Mouse (Mus musculus) stomach, embryonic 14.5 days (tissue): ENCODE data around the gene H60c. TPM values are rescaled to one million over a fixed set of nuclear protein-coding genes. Genes with fewer than 3 reads are reported as not detected.

Experiments used
- ATAC-seq: fragments of 200-750 bp; cut with Nextera tagmentation; 2 replicates; pipeline ENCODE4 v1.8.0; 2017; ENCODE audit warnings: low read depth, moderate TSS enrichment; ENCODE audit not compliant: insufficient number of reproducible peaks, insufficient read depth, low FRiP score
- H3K27ac ChIP-seq: fragments of 300-500 bp; sonication (generic); 2 replicates; pipeline ENCODE4 v1.5.1; 2014; ENCODE audit warnings: mild to moderate bottlenecking, low read length, moderate library complexity, mixed read lengths
- H3K27me3 ChIP-seq: fragments of 300-500 bp; sonication (generic); 2 replicates; pipeline ENCODE4 v1.6.1; 2014; ENCODE audit warnings: low read length, control low read depth, mixed read lengths; ENCODE audit not compliant: control insufficient read depth, insufficient read depth
- H3K36me3 ChIP-seq: fragments of 300-500 bp; sonication (generic); 2 replicates; pipeline ENCODE4 v1.6.1; 2014; ENCODE audit warnings: mild to moderate bottlenecking, control low read depth, low read length, moderate library complexity, mixed read lengths; ENCODE audit not compliant: control insufficient read depth, insufficient read depth
- H3K4me1 ChIP-seq: fragments of 300-500 bp; sonication (generic); 2 replicates; pipeline ENCODE4 v1.6.1; 2014; ENCODE audit warnings: low read length, control low read depth, mixed read lengths; ENCODE audit not compliant: control insufficient read depth, insufficient read depth
- H3K4me2 ChIP-seq: fragments of 300-500 bp; sonication (generic); replicated peaks from 2 replicates; pipeline ENCODE4 v1.6.1; 2014; ENCODE audit warnings: low read depth, low read length, control low read depth
- H3K4me3 ChIP-seq: fragments of 300-500 bp; sonication (generic); 2 replicates; pipeline ENCODE4 v1.5.1; 2014; ENCODE audit warnings: low read depth, low read length, control low read depth
- H3K9ac ChIP-seq: fragments of 300-500 bp; sonication (generic); replicated peaks from 2 replicates; pipeline ENCODE4 v1.6.1; 2014; ENCODE audit warnings: low read depth, mild to moderate bottlenecking, control low read depth, low read length, moderate library complexity, mixed read lengths
- H3K9me3 ChIP-seq: fragments of 300-500 bp; sonication (generic); 2 replicates; pipeline ENCODE4 v1.6.1; 2016; ENCODE audit warnings: low read depth, low read length, control low read depth; ENCODE audit not compliant: control insufficient read depth
- WGBS: fragments of 180-500 bp; shearing (Covaris S2); extraction: QIAGEN DNeasy Blood & Tissue Kit; methylation state at CpG from one replicate; pipeline ENCODE4 v1.1.7; 2014; 5-methylcytosine and 5-hydroxymethylcytosine counted together
- polyA plus RNA-seq: library from polyadenylated mRNA; unstranded; fragments of >200 nt; fragmentation: Nextera tagmentation; extraction: Ambion mirVana; gene quantifications from 2 replicates; pipeline ENCODE4 v1.2.1, GENCODE M21; 2014

H60c gene
- 0.23 and 0.28 TPM in 2 replicates for polyA plus RNA-seq

GRCm38 (mm10) chr10:3267671-3268070, at the start of gene H60c:
TSS of gene H60c (minus strand) at chr10:3267771.
- no peak within 1 kb of the TSS for H3K4me3 ChIP-seq
- ATAC-seq = no peak
- 70% methylated on average over 8 of the region's 8 CpGs for WGBS

GRCm38 (mm10) chr10:3308821-3309206, 41.2 kb upstream of the H60c start:
- no peak for ATAC-seq
- no peaks in the 10 kb centered on the region for H3K27me3 ChIP-seq
- 88% methylated on average over 1 of the region's 1 CpGs for WGBS

More at GRCm38 (mm10) chr10:3267671-3268070, at the start of gene H60c:
- H3K27me3 ChIP-seq = no peaks in the 10 kb centered on the region
- no peak within 1 kb of the TSS for H3K27ac ChIP-seq
- no peaks in the 10 kb centered on the region for H3K9me3 ChIP-seq
- H3K9ac ChIP-seq = no peak within 1 kb of the TSS
- no peaks in the 10 kb centered on the region for H3K36me3 ChIP-seq
- no peak within 1 kb of the TSS for H3K4me2 ChIP-seq
- no peaks in the 10 kb centered on the region for H3K4me1 ChIP-seq

GRCm38 (mm10) chr10:3308180-3308820, 40.7 kb upstream of the H60c start:
- H3K27ac ChIP-seq = no peak overlapping the region
- H3K4me2 ChIP-seq = no peak overlapping the region
- H3K9me3 ChIP-seq = no peaks in the 10 kb centered on the region
- ATAC-seq = no peak
- no peaks in the 10 kb centered on the region for H3K27me3 ChIP-seq
- 83% methylated on average over 4 of the region's 4 CpGs for WGBS
- no peaks in the 10 kb centered on the region for H3K36me3 ChIP-seq
- H3K4me3 ChIP-seq = no peak overlapping the region
- no peak overlapping the region for H3K9ac ChIP-seq
- no peaks in the 10 kb centered on the region for H3K4me1 ChIP-seq

More at GRCm38 (mm10) chr10:3308821-3309206, 41.2 kb upstream of the H60c start:
- Histone ChIP-seq H3K9ac (no peak overlapping the region), H3K27ac (no peak overlapping the region), H3K4me1 (no peaks in the 10 kb centered on the region), H3K36me3 (no peaks in the 10 kb centered on the region), H3K9me3 (no peaks in the 10 kb centered on the region), H3K4me2 (no peak overlapping the region), H3K4me3 (no peak overlapping the region)

GRCm38 (mm10) chr10:3307752-3308151, 40.2 kb upstream of the H60c start:
- H3K9ac ChIP-seq = no peak overlapping the region
- H3K36me3 ChIP-seq = no peaks in the 10 kb centered on the region
- H3K4me1 ChIP-seq = no peaks in the 10 kb centered on the region
- H3K4me3 ChIP-seq = no peak overlapping the region
- ATAC-seq = no peak
- H3K9me3 ChIP-seq = no peaks in the 10 kb centered on the region
- 50% methylated on average over 2 of the region's 2 CpGs for WGBS
- H3K4me2 ChIP-seq = no peak overlapping the region
- H3K27me3 ChIP-seq = no peaks in the 10 kb centered on the region
- no peak overlapping the region for H3K27ac ChIP-seq

GRCm38 (mm10) chr10:3293969-3294368, 26.4 kb upstream of the H60c start:
- ATAC-seq = no peak
- WGBS = 64% methylated on average over 2 of the region's 2 CpGs
- Histone ChIP-seq H3K27ac (no peak overlapping the region), H3K36me3 (no peaks in the 10 kb centered on the region), H3K4me1 (no peaks in the 10 kb centered on the region), H3K9me3 (no peaks in the 10 kb centered on the region), H3K4me2 (no peak overlapping the region), H3K9ac (no peak overlapping the region), H3K27me3 (no peaks in the 10 kb centered on the region), H3K4me3 (no peak overlapping the region)

GRCm38 (mm10) chr10:3281047-3281446, 13.5 kb upstream of the H60c start:
- 88% methylated on average over 2 of the region's 2 CpGs for WGBS
- no peak for ATAC-seq

GRCm38 (mm10) chr10:3274065-3274464, 6.5 kb upstream of the H60c start:
- Histone ChIP-seq H3K27me3 (no peaks in the 10 kb centered on the region), H3K27ac (no peak overlapping the region), H3K4me1 (no peaks in the 10 kb centered on the region), H3K36me3 (no peaks in the 10 kb centered on the region), H3K9ac (no peak overlapping the region), H3K4me2 (no peak overlapping the region), H3K4me3 (no peak overlapping the region), H3K9me3 (no peaks in the 10 kb centered on the region)
- 72% methylated on average over 3 of the region's 3 CpGs for WGBS
- no peak for ATAC-seq

More at GRCm38 (mm10) chr10:3281047-3281446, 13.5 kb upstream of the H60c start:
- Histone ChIP-seq H3K27ac (no peak overlapping the region), H3K9ac (no peak overlapping the region), H3K4me3 (no peak overlapping the region), H3K4me2 (no peak overlapping the region), H3K9me3 (no peaks in the 10 kb centered on the region), H3K36me3 (no peaks in the 10 kb centered on the region), H3K4me1 (no peaks in the 10 kb centered on the region), H3K27me3 (no peaks in the 10 kb centered on the region)

- WGBS = 46% methylated on average over 3 of the region's 4 CpGs
- no peak for ATAC-seq
These were observed 3.5 kb upstream of the H60c start for GRCm38 (mm10) chr10:3271036-3271435.

GRCm38 (mm10) chr10:3266729-3267128, 842 bp downstream of the H60c start:
- H3K27ac ChIP-seq = no peak overlapping the region

More at GRCm38 (mm10) chr10:3271036-3271435, 3.5 kb upstream of the H60c start:
- Histone ChIP-seq H3K4me1 (no peaks in the 10 kb centered on the region), H3K9me3 (no peaks in the 10 kb centered on the region), H3K9ac (no peak overlapping the region), H3K36me3 (no peaks in the 10 kb centered on the region), H3K4me3 (no peak overlapping the region), H3K4me2 (no peak overlapping the region), H3K27ac (no peak overlapping the region), H3K27me3 (no peaks in the 10 kb centered on the region)

More at GRCm38 (mm10) chr10:3266729-3267128, 842 bp downstream of the H60c start:
- Histone ChIP-seq H3K36me3 (no peaks in the 10 kb centered on the region), H3K27me3 (no peaks in the 10 kb centered on the region), H3K4me2 (no peak overlapping the region), H3K9ac (no peak overlapping the region), H3K4me3 (no peak overlapping the region), H3K4me1 (no peaks in the 10 kb centered on the region), H3K9me3 (no peaks in the 10 kb centered on the region)
- ATAC-seq = no peak
- WGBS = 57% methylated on average over 2 of the region's 2 CpGs
